Comparison of ENCODE assay signal across 23 mouse cellular contexts in genomic region chr6:16312915-16313314, GRCm38 (mm10).
"Had no signal": no experiment of that assay in that cellular context is flagged by ENCODE, and none has a peak within 500 bp of the region (broad histone marks: within the 10 kb centered on the region; RNA-seq: fewer than 3 reads in every experiment).

No protein-coding gene starts in this region.

- ATAC-seq: intestine, embryonic 15.5 days; midbrain, embryonic 13.5 days; midbrain, embryonic 16.5 days had no signal

- H3K9ac ChIP-seq: intestine, embryonic 15.5 days; limb, embryonic 13.5 days; liver, embryonic 13.5 days; lung, embryonic 15.5 days; midbrain, embryonic 13.5 days; neural tube, embryonic 13.5 days had no signal

- H3K4me1 ChIP-seq: liver, embryonic 13.5 days; megakaryocyte, embryonic 14.5 days had no signal

- H3K36me3 ChIP-seq: intestine, embryonic 15.5 days; limb, embryonic 13.5 days; liver, embryonic 13.5 days; lung, embryonic 15.5 days; midbrain, embryonic 10.5 days; midbrain, embryonic 13.5 days; neural tube, embryonic 13.5 days had no signal

- H3K27ac ChIP-seq: intestine, embryonic 15.5 days; left cerebral cortex, adult 2 months; limb, embryonic 13.5 days; liver, embryonic 13.5 days; lung, embryonic 15.5 days; midbrain, embryonic 10.5 days; midbrain, embryonic 13.5 days; neural tube, embryonic 13.5 days had no signal

- H3K9me3 ChIP-seq: intestine, embryonic 15.5 days; limb, embryonic 13.5 days; liver, embryonic 13.5 days; lung, embryonic 15.5 days; megakaryocyte, embryonic 14.5 days; midbrain, embryonic 10.5 days; midbrain, embryonic 13.5 days; neural tube, embryonic 13.5 days had no signal

- H3K4me3 ChIP-seq: intestine, embryonic 15.5 days; left cerebral cortex, adult 2 months; limb, embryonic 13.5 days; liver, embryonic 13.5 days; lung, embryonic 15.5 days; megakaryocyte, embryonic 14.5 days; midbrain, embryonic 10.5 days; midbrain, embryonic 13.5 days; myocyte; neural tube, embryonic 13.5 days had no signal

- H3K4me2 ChIP-seq: intestine, embryonic 15.5 days; limb, embryonic 13.5 days; liver, embryonic 13.5 days; lung, embryonic 15.5 days; midbrain, embryonic 13.5 days; neural tube, embryonic 13.5 days had no signal

- H3K27me3 ChIP-seq: intestine, embryonic 15.5 days; limb, embryonic 13.5 days; lung, embryonic 15.5 days; midbrain, embryonic 13.5 days; neural tube, embryonic 13.5 days had no signal

- DNase-seq: kidney, adult 11 months; kidney, adult 9 months; kidney, postnatal 14 days; layer of hippocampus, postnatal 36 days; liver, embryonic 13.5 days; lung, postnatal 10 days; lung, postnatal 36 days; retina, postnatal 1 day; right cerebral cortex, postnatal 25 days; spleen, adult 18-20 months; thymus, adult 2 months; thymus, postnatal 14 days; thymus, postnatal 4 days had no signal
